Mouse (Mus musculus) c-Kit-positive CD71-positive TER-119-negative erythroid progenitor cells, embryonic 14.5 days (primary cell): ENCODE measurements around the gene Maz.
A peak's percentile ranks its signal among the peaks of the same experiment; 100 is the strongest.

Experiments used
- DNase-seq: peaks from one replicate; pipeline ENCODE4 v3.0.0-alpha.2; 2013; ENCODE audit warnings: low read depth

The Maz gene

GRCm38 (mm10) chr7:127026984-127027726 is at the start of gene Maz:
Gene Maz, minus strand, starts transcription at chr7:127027037.
- DNase-seq, result peak; percentile 98

DNA sequence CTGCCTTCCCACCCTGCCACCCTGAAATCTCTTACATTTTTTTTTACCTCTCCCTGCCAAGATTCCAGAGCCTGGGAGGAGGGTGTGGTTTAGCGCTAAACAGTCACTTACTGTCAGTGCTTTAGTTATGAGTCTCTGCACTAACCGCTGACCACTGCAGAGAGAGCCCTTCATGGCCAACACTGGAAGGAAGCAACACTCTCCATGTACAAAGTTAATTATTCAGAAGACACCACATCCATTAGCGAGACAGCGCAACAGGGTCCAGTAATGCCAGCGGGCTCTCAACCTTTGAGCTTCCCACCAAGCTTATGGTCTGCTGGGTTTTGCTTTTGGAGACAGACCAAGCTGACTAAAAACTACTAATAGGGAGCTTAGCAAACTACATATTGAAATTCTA is 49.4 kb upstream of the Maz start:
- no peak for DNase-seq

DNA sequence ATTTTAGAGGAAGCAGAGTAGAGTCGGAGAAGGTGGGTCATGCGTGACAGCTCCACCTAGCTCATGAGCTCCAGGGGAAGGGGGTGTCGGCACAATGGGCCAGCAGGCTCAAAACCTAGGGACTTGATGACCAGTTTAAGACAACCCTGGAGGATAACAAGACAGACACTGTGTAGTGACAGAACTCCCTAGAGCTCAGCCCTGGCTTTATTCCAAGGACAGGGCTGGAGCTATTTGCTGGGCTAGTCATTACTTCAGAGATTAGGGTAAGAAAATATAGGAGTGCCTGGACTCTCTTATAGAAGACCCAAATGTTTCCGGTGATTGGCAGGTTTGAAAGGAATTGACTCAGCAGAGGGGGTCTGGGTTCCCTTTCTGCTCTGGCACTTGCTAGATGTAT is 46.4 kb upstream of the Maz start:
- no peak for DNase-seq

GRCm38 (mm10) chr7:127070871-127071413 is 44.1 kb upstream of the Maz start:
- no peak for DNase-seq

DNA sequence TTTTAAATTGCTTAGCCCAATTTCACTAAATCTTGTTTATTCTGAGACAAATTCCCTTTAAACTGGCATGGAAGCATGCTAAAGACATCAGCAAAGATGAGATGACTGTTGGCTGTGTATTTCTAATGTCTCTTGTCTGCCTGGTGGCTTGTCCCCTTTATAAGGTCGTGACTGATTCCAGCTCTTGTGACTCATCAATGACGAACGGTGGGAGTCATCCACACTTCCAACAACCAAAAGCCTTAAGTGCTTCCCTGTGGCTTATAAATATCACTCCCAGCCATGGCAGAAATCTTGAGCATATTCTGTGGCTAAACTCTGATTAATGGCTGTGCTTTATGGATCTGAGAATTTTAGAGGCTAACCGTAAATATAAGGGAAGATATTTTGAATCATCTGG is 39.5 kb upstream of the Maz start:
- DNase-seq, result no peak

DNA sequence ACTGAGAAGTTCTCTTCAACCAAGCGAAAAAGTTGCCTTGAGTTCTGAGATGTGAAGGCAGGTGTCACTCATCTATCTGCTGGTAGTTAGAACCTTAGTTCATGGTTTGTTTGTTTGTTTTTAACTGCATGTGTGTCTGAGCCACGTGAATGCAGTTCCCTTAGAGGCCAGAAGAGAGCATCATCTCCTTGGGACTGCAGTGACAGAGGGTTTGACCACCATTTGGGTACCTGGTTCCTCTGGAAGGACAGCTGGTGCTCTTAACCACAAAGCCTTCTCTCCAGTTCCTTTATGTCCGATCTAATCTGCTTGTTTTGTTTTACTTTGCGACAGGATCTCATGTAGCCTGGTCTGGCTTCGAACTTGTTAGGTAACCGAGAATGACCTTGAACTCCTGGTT is 38.7 kb upstream of the Maz start:
- no peak for DNase-seq

DNA sequence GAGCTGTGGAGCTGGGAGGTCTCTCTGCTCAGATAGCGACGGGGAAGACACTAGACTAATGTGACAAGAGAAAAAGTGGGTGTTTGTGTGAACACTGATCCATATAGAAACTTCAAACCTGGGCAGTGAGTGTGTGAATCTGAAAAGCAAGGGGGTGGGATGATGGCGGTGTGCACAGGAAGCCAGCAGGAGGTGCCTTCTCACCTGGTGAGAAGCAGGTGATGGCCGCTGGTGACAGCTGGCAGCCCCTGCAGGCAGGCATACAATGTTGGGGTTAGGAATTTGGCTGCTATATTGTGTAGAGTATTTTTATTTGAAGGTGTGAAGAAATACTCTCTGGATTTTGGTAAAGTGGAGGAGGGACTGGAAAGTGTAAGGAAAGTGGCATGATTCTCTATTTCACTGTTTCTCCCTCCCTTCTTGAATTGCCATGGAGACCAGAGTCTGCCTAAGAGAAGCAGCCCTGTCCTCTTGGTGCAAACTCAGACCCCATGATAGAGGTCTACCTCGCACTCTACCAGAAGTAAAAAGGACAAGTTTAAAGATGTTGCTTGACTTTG is 28.3 kb upstream of the Maz start:
- DNase-seq, result no peak

DNA sequence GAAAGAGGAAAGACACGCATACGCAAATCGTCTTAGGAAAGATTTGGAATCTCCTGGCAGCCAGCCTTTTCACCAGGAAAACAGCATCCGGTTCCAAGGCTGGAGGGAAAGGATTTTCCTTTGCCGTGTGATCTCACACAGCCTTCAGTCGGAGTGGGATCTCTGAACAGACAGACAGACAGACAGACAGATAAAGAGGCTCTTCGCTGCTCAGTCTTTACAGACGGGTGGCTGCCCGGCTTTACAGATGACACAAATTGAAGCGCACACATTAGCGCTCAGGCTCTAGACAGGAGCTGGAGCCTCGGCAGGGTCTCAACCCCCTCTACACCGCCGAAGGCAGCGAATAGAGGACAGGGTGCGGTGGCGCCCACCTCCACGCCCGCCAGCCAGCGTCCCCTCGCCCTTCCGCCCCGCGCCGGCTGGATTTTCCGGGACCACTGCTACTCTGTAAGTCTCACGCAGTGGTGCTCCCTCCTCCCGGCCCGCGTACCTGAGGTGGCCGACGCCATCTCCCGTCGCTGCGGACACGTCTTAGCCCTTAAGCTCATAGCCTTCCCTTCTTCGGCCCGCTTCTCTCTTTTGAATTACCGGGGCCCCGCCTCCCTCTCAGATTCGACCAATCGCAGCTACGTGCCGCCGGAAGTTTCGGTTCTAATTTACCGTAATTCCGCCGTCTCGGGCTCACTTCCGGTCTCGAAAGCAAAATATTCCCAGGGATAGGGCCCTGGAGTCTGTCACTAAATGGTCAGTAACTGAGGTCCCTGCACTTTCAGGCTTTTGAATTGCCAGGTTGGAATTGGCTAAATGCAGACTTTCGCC is 15.2 kb upstream of the Maz start, which contains the start of gene Kif22:
Gene Kif22 (minus strand): TSS at position 621 of the 822 bp plus-strand sequence.
- peak; percentile 87 for DNase-seq

- DNase-seq, result no peak
Observed at GRCm38 (mm10) chr7:127031244-127031643, 4.4 kb upstream of the Maz start.

GRCm38 (mm10) chr7:127030172-127030571 is 3.3 kb upstream of the Maz start:
- DNase-seq, result no peak

DNA sequence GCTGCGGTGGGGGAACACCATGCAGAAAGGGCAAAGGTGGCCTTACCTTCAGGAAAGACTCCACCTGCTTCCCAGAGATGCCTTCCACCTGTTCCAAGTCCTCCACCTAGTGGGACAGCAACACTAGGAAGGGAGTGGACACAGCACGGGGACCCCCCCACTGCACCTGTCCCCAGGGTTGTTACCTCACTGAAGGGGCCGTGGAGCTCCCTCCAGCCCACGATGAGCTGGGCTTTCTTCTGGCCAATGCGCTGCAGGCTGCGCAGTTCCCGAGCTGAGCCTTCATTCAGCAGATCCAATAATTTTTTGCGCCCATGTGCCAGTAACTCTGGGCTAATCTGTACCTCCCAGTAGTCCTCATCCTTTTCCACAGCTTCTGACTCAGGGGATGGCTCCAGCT is 1.0 kb upstream of the Maz start:
- no peak for DNase-seq

- DNase-seq, result peak; percentile 65
Observed at GRCm38 (mm10) chr7:127026616-127026983, 237 bp downstream of the Maz start.

DNA sequence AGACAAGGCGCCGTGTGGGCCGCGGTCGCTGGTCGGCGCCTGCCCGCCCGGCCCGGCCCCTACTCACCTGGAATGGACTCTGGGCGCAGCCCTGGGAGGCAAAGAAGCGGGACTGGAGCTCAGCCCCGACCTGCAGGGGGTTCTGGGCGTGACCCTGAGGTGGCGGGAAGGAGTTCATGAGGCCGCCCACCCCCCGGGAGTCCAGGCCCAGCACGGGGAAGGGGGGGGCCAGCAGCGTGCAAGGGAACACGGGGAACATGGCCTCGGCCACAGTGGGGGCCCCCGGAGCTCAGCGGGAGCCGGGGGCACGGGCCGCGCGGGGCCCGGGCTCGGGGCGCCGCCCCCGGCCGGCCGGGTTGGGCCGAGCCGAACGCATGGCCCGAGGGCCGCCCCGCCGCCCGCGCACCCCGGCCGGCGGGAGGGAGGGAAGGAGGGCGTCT is 656 bp downstream of the Maz start:
- DNase-seq, result no peak

- no peak for DNase-seq
Observed at GRCm38 (mm10) chr7:127025556-127026160, 1.2 kb downstream of the Maz start.

GRCm38 (mm10) chr7:127024755-127025555 is 1.9 kb downstream of the Maz start:
- DNase-seq, result peak; percentile 66

DNA sequence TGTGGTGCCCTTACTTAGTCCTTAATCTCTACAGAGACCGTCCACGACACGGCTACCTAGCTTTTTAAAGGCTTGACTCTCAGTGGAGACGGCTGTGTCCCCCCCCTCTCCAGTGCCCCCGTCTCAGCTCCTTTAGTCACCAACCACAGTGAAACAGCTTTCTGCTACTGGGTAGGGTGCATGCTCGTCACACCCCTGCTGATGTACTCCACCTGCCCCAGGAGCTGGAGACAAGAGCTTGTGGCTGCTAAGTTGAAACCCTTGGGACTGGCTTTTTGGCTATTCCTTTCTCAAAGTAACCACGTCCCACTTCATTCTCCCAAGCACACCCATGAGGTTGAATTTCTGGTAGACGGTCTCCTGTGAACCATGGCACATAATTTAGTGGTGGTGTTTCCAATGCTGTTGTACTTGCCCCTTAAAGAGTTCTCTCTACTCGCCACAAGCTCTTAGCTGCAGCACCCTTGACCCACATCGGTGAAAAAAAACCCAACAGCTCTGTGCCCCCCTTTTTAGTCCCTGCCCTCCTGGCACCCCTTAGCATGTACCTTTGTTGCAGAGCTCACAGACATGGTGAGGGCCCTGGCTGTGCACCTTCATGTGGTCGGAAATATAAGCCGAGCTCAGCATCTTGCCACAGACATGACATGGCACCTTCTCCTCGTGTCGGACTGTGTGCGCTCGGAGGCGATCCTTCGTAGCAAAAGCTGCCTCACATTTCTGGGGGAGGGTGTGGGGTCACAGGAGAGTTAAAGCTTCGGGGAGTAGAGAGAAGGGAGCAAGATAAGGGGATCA is 2.7 kb downstream of the Maz start:
- DNase-seq, result no peak

DNA sequence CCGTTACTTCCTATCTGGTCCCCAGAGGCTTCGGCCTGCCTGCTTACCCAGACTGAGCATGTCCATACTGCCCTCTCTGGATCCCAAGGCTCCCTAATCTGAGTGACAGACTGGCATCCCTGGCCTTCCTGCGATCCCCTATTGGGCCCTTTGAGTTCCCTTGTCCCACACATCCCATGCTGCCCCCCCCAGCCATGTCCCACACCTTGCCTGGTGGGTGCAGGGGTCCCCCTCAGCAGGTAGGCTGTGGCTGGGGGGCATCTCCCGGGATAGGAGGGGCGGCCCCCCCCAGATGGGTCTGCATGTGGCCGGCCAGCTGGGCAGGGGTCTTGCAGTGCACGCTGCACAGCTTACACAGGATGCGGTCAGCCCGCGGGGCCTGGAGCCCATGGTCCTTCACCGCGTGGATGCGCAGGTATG is 3.6 kb downstream of the Maz start:
- no peak for DNase-seq

- no peak for DNase-seq
Observed at GRCm38 (mm10) chr7:127022528-127023271, 4.1 kb downstream of the Maz start.

DNA sequence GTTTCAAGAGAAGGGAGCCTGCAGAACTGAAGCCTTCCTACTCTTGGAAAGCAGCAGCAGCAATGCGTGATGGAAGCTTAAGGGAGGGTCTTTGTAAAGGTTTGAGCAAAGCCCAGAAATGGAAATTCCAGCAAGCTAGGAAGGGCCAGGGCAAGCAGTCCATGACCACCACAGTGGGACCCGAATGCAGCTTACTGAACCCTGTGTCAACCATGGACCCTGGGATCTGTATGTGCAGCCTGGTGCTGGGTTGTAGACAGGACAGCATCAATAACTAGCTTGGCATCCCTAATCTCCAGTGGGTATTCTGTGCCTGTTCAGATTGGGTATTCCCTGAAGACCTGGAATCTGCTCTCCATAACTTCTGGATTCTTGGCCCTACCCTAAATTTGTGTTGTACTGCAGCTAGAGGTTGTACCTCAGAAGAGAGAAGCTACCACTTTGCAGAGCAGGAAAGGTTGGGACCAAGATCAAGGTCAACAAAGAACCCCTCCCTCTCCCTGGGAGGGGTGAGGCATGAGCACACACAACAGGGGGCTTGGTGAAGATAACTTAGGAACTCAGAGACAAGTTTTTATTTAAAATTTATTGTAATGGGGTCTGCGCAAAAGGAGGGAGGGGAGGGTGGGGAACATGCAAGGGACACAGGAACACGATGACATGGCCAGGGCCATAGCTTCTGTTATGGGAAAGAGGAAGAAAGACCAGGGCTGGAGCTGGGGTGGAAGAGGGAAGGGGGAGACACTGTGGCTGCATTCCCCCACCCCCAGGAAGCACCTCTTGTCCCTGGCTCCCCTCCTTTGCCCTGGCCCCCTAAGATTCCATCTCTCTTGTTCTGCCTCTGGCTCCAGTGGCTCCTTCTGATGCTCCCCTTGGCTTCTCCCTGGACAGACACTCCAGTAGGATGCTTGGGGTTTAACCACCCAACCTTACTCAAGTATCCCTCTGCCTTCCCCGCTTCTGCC is 5.0 kb downstream of the Maz start:
- DNase-seq, result no peak
